Mouse (Mus musculus) spleen, adult 2 months (tissue): ENCODE data around the gene Jph2.

Source experiments
- CTCF ChIP-seq: fragments of 200-500 bp; IDR thresholded peaks from 2 replicates; pipeline ENCODE4 v1.5.1; 2011; ENCODE audit warnings: mild to moderate bottlenecking, inconsistent platforms; ENCODE audit not compliant: insufficient read depth, insufficient read length, insufficient replicate concordance; ENCODE audit errors: extremely low read depth
- POLR2A ChIP-seq: fragments of 200-500 bp; IDR thresholded peaks from 2 replicates; pipeline ENCODE4 v1.6.1; 2011; ENCODE audit warnings: low read depth, low read length, inconsistent platforms

DNA sequence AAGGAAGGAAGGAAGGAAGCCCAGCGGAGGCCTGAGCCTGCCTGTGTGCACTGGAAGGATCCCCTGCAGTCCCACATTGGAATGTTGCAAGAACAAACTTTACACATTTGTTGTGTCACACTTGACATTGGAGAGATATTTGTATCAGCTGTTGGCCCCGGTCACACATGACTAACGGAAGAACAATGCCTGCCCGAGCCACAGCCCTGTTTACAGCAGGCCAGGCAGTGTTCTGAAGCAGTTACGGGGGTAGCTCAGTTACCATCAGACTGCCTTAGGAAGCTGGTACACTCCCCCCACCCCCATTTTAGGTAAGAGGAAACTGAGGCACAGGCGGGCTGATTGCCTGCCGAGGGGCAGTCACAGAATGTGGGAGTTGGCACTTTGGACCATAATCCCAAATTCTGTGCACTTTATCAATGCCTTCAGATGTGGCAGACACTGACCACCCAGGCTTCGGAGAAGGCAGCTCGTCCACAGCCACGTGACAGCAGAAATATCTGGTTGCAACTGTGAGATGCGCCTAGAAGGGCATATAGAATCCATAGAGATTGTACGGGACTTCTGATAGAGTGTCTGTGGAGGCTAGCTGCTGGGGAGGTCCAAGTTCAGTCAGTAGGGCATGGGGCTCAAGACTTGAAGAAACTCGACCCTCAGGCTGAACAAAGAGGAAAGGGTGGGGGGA lies 52.7 kb downstream of the Jph2 start:
- TF ChIP-seq CTCF (no peak), POLR2A (no peak)
